Mouse (Mus musculus): ENCODE measurements around the gene Tmem150c. TPM values are rescaled to one million over a fixed set of nuclear protein-coding genes. Genes with fewer than 3 reads are reported as not detected.
A peak's percentile ranks its signal among the peaks of the same experiment; 100 is the strongest.

The Tmem150c gene
- polyA plus RNA-seq, 1 experiment from 2014 or later, result 0.66 TPM

- no peaks in the 10 kb centered on the region for H3K36me3 ChIP-seq
- H3K9me3 ChIP-seq (replicated peaks), result no peaks in the 10 kb centered on the region
- H3K27ac ChIP-seq, result no peak overlapping the region
- no peak overlapping the region for H3K4me3 ChIP-seq
- 83% methylated on average over 3 of the region's 3 CpGs for WGBS
- no peak for DNase-seq (ENCODE audit: low spot score)
- peaks cover 26% of the 10 kb centered on the region for H3K27me3 ChIP-seq (ENCODE audit: low read depth, poor library complexity, severe bottlenecking)
- H3K4me1 ChIP-seq, result peaks cover 22% of the 10 kb centered on the region
These were observed 3.2 kb upstream of the Tmem150c start for GRCm38 (mm10) chr5:100162857-100163256.

DNA sequence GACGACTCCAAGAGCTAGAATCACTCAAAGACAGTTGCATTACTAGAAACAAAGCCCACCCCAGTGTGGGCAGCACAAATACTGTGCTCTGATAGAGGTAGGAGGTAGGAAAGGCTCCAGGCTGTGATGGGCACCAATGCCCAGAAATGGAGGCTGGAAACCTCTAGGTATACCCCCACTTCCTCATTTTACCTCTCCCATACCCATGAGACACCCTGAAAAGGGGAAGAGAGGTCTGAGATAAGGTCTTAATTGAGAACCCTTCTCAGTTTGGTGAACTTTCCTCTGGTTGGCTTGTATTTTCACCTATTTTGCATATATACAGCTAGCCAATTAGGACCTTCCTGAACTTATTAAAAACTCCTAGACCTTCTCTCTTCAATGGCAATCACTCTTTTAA lies 2.4 kb upstream of the Tmem150c start:
- DNase-seq (ENCODE audit: low spot score), result no peak
- H3K27ac ChIP-seq, result no peak overlapping the region
- H3K36me3 ChIP-seq, result no peaks in the 10 kb centered on the region
- peaks cover 22% of the 10 kb centered on the region for H3K4me1 ChIP-seq
- WGBS, result 70% methylated on average over 1 of the region's 1 CpGs
- H3K9me3 ChIP-seq (replicated peaks), result no peaks in the 10 kb centered on the region
- no peak overlapping the region for H3K4me3 ChIP-seq
- peaks cover 34% of the 10 kb centered on the region for H3K27me3 ChIP-seq (ENCODE audit: low read depth, poor library complexity, severe bottlenecking)

DNA sequence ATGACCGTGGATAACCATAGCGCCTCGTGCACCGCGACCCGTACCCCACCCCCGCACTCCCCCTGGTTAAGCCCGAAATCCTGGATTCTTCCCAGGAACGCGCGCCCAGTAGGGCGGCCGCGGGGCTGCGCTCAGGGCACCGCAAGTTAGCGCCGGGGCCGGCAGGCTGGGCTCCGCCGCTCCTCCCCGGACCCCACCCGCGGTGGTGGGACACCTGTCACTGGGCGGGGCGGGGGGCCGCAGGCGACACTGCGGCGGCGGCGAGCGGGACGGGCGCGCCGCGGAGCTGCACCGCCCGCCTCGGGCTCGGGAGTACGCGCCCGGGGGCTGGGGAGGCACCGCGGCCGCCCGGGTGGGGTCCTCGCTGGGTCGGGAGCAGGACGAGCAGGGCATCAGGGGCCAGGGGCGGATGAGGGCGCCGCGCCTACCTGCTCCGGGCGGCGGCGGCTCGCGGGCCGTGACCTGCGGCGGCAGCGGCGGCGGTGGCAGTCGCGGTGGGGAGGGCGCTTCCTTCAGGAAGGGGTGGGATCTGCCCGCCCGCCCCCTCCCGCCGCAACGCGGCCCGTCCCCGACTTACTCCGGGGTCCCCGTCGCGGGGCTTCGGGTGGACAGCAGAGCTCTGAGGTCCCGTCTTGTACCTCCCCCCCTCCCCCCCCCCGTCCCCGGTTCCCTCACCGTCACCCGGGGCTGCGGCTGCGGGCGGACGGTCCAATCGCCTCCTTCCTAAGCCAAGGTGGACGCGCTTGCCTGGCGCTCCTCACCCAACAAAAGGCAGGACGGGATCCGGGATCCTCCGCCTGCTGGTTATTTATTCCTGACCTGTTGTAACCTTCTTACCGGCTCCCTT lies 594 bp downstream of the Tmem150c start:
- peak overlapping the region; percentile 79 for H3K27ac ChIP-seq
- peaks cover 45% of the 10 kb centered on the region for H3K27me3 ChIP-seq (ENCODE audit: low read depth, poor library complexity, severe bottlenecking)
- H3K36me3 ChIP-seq, result no peaks in the 10 kb centered on the region
- WGBS, result under 1% methylated on average over 91 of the region's 101 CpGs
- peaks cover 16% of the 10 kb centered on the region for H3K4me1 ChIP-seq
- H3K9me3 ChIP-seq (replicated peaks), result no peaks in the 10 kb centered on the region
- DNase-seq (ENCODE audit: low spot score), result peak; percentile 66
- H3K4me3 ChIP-seq, result peak overlapping the region; percentile 85

DNA sequence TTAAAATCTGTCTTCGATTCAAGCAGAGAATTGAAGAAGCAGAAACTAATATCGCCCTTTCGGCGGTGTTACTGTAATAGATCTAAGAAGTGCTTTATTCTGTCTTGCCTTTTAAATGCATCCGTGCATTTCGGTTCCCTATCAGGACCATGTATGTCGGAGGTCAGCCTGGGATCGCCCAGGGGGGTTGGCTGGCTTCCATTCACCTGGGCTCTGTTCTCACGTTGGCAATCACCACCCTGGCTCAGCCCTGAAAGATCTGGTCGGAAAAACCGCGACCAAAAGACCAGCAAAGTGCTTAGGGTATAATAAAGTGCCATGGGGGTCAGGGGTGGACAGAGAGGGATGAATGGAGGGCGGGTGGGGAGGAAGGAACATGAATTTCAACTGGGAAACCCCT lies 1.3 kb downstream of the Tmem150c start:
- Histone ChIP-seq H3K27me3 (ENCODE audit: low read depth, poor library complexity, severe bottlenecking) (peaks cover 45% of the 10 kb centered on the region), H3K4me1 (peaks cover 16% of the 10 kb centered on the region), H3K36me3 (no peaks in the 10 kb centered on the region), H3K27ac (no peak overlapping the region), H3K9me3 (replicated peaks) (no peaks in the 10 kb centered on the region), H3K4me3 (peak overlapping the region; percentile 85)
- DNase-seq (ENCODE audit: low spot score), result no peak
- 15% methylated on average over 13 of the region's 13 CpGs for WGBS

- 73% methylated on average over 6 of the region's 6 CpGs for WGBS
- Histone ChIP-seq H3K27me3 (ENCODE audit: low read depth, poor library complexity, severe bottlenecking) (peaks cover 45% of the 10 kb centered on the region), H3K27ac (no peak overlapping the region), H3K9me3 (replicated peaks) (no peaks in the 10 kb centered on the region), H3K4me3 (no peak overlapping the region), H3K4me1 (peaks cover 16% of the 10 kb centered on the region), H3K36me3 (no peaks in the 10 kb centered on the region)
- no peak for DNase-seq (ENCODE audit: low spot score)
These were observed 4.0 kb downstream of the Tmem150c start for GRCm38 (mm10) chr5:100155646-100156045.

DNA sequence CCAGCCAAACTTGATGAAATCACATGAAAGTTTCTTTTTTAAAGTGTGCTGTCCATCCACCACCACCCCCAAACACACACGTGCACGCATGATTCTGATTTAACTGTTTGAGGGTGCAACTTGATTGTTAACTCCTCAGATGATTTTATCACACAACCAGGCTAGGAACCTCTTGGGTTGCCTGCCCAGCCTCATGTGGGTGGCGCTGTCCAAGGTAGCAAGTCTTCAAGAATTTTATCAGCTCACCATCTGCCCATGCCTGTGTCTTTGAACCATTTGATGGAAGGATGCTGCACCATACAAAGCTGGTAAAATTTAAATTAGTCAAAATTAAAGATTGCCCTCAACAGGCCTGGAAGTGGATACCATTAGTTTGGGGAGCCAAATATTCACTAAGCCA lies 9.6 kb downstream of the Tmem150c start:
- no peaks in the 10 kb centered on the region for H3K36me3 ChIP-seq
- H3K27me3 ChIP-seq (ENCODE audit: low read depth, poor library complexity, severe bottlenecking), result no peaks in the 10 kb centered on the region
- no peaks in the 10 kb centered on the region for H3K4me1 ChIP-seq
- H3K4me3 ChIP-seq, result no peak overlapping the region
- no peak overlapping the region for H3K27ac ChIP-seq
- no peaks in the 10 kb centered on the region for H3K9me3 ChIP-seq (replicated peaks)
- 56% methylated on average over 3 of the region's 3 CpGs for whole genome bisulfite sequencing
- DNase-seq (ENCODE audit: low spot score), result peak; percentile 43

GRCm38 (mm10) chr5:100144836-100145235 lies 14.8 kb downstream of the Tmem150c start:
- H3K36me3 ChIP-seq, result no peaks in the 10 kb centered on the region

DNA sequence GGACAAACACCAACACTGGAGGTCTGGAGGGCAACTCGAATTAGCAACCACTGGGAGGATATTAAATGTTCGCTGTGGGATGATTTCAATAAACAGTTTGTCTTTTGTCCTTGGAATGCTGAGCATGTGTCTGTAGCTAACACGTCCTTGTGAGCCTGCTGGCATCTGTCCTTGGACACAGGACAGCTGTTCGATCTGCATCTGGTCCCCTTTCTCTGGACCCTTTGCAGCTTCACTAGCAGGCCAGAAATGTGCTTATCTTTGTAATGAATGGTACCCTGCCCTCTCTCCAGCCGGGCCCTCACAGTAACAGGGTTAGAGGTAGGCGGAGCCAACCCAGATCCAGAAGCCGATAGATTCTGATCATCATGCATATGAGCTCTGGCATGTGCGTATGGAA lies 32.3 kb downstream of the Tmem150c start:
- 72% methylated on average over 8 of the region's 8 CpGs for WGBS
- Histone ChIP-seq H3K36me3 (no peaks in the 10 kb centered on the region), H3K27me3 (ENCODE audit: low read depth, poor library complexity, severe bottlenecking) (no peaks in the 10 kb centered on the region), H3K27ac (no peak overlapping the region), H3K4me1 (no peaks in the 10 kb centered on the region), H3K4me3 (no peak overlapping the region), H3K9me3 (replicated peaks) (no peaks in the 10 kb centered on the region)
- no peak for DNase-seq (ENCODE audit: low spot score)

More at GRCm38 (mm10) chr5:100144836-100145235, 14.8 kb downstream of the Tmem150c start:
- 88% methylated on average over 7 of the region's 7 CpGs for WGBS
- DNase-seq (ENCODE audit: low spot score), result no peak
- H3K27me3 ChIP-seq (ENCODE audit: low read depth, poor library complexity, severe bottlenecking), result no peaks in the 10 kb centered on the region
- no peak overlapping the region for H3K27ac ChIP-seq
- H3K4me3 ChIP-seq, result no peak overlapping the region
- peaks cover 5% of the 10 kb centered on the region for H3K4me1 ChIP-seq
- no peaks in the 10 kb centered on the region for H3K9me3 ChIP-seq (replicated peaks)

- Histone ChIP-seq H3K36me3 (no peaks in the 10 kb centered on the region), H3K27ac (no peak overlapping the region), H3K9me3 (replicated peaks) (no peaks in the 10 kb centered on the region), H3K4me1 (peaks cover 7% of the 10 kb centered on the region), H3K27me3 (ENCODE audit: low read depth, poor library complexity, severe bottlenecking) (peaks cover 9% of the 10 kb centered on the region; the same call in 1 of the 2 replicates), H3K4me3 (no peak overlapping the region)
- no peak for DNase-seq (ENCODE audit: low spot score)
- 55% methylated on average over 12 of the region's 12 CpGs for WGBS
These were observed 34.0 kb downstream of the Tmem150c start for GRCm38 (mm10) chr5:100125409-100126123.

- WGBS, result 67% methylated on average over 1 of the region's 1 CpGs
- no peak for DNase-seq (ENCODE audit: low spot score)
- H3K4me1 ChIP-seq, result peaks cover 9% of the 10 kb centered on the region
- H3K36me3 ChIP-seq, result no peaks in the 10 kb centered on the region
- H3K9me3 ChIP-seq (replicated peaks), result no peaks in the 10 kb centered on the region
- H3K4me3 ChIP-seq, result no peak overlapping the region
- peaks cover 20% of the 10 kb centered on the region for H3K27me3 ChIP-seq (ENCODE audit: low read depth, poor library complexity, severe bottlenecking)
- no peak overlapping the region for H3K27ac ChIP-seq
These were observed 35.1 kb downstream of the Tmem150c start for GRCm38 (mm10) chr5:100124530-100124929.

- DNase-seq (ENCODE audit: low spot score), result no peak
- whole genome bisulfite sequencing, result 66% methylated on average over 7 of the region's 7 CpGs
- H3K27ac ChIP-seq, result no peak overlapping the region
These were observed 36.3 kb downstream of the Tmem150c start for GRCm38 (mm10) chr5:100123283-100123682.

GRCm38 (mm10) chr5:100121170-100121569 lies 38.4 kb downstream of the Tmem150c start:
- 44% methylated on average over 7 of the region's 7 CpGs for WGBS
- Histone ChIP-seq H3K27me3 (ENCODE audit: low read depth, poor library complexity, severe bottlenecking) (peaks cover 31% of the 10 kb centered on the region), H3K4me1 (peaks cover 9% of the 10 kb centered on the region), H3K27ac (no peak overlapping the region), H3K4me3 (peak overlapping the region; percentile 41), H3K36me3 (no peaks in the 10 kb centered on the region), H3K9me3 (replicated peaks) (no peaks in the 10 kb centered on the region)
- DNase-seq (ENCODE audit: low spot score), result no peak

More at GRCm38 (mm10) chr5:100123283-100123682, 36.3 kb downstream of the Tmem150c start:
- no peak overlapping the region for H3K4me3 ChIP-seq
- H3K36me3 ChIP-seq, result no peaks in the 10 kb centered on the region
- no peaks in the 10 kb centered on the region for H3K9me3 ChIP-seq (replicated peaks)
- H3K27me3 ChIP-seq (ENCODE audit: low read depth, poor library complexity, severe bottlenecking), result peaks cover 31% of the 10 kb centered on the region
- peaks cover 9% of the 10 kb centered on the region for H3K4me1 ChIP-seq

GRCm38 (mm10) chr5:100120711-100121141 lies 38.9 kb downstream of the Tmem150c start:
- Histone ChIP-seq H3K27me3 (ENCODE audit: low read depth, poor library complexity, severe bottlenecking) (peaks cover 31% of the 10 kb centered on the region), H3K36me3 (no peaks in the 10 kb centered on the region), H3K4me1 (peaks cover 9% of the 10 kb centered on the region), H3K27ac (no peak overlapping the region; the same call in 1 of the 2 replicates), H3K4me3 (peak overlapping the region; percentile 41), H3K9me3 (replicated peaks) (no peaks in the 10 kb centered on the region)
- DNase-seq (ENCODE audit: low spot score), result peak; percentile 40
- 5% methylated on average over 20 of the region's 20 CpGs for WGBS

Measured in limb, embryonic 10.5 days (tissue).